Mouse (Mus musculus) hindbrain, embryonic 15.5 days (tissue): ENCODE results near the gene Nhlh2. TPM values are rescaled to one million over a fixed set of nuclear protein-coding genes. Genes with fewer than 3 reads are reported as not detected.

ENCODE experiments used
- ATAC-seq: fragments of 200-750 bp; cut with Nextera tagmentation; 2 replicates; pipeline ENCODE4 v1.8.0; 2017; ENCODE audit warnings: low read depth, moderate number of reproducible peaks, moderate TSS enrichment; ENCODE audit not compliant: low FRiP score
- H3K27ac ChIP-seq: fragments of 300-500 bp; sonication (generic); replicated peaks from 2 replicates; pipeline ENCODE4 v1.5.1; 2015; ENCODE audit warnings: mild to moderate bottlenecking, inconsistent platforms
- H3K27me3 ChIP-seq: fragments of 300-500 bp; sonication (generic); 2 replicates; pipeline ENCODE4 v1.6.1; 2015; ENCODE audit warnings: control low read depth, inconsistent platforms
- H3K36me3 ChIP-seq: fragments of 300-500 bp; sonication (generic); 2 replicates; pipeline ENCODE4 v1.6.1; 2015; ENCODE audit warnings: control low read depth, inconsistent platforms
- H3K4me1 ChIP-seq: fragments of 300-500 bp; sonication (generic); replicated peaks from 2 replicates; pipeline ENCODE4 v1.6.1; 2015; ENCODE audit warnings: control low read depth, inconsistent platforms
- H3K4me2 ChIP-seq: fragments of 300-500 bp; sonication (generic); 2 replicates; pipeline ENCODE4 v1.6.1; 2015; ENCODE audit warnings: moderate library complexity, mild to moderate bottlenecking, inconsistent platforms
- H3K4me3 ChIP-seq: fragments of 300-500 bp; sonication (generic); 2 replicates; pipeline ENCODE4 v1.5.1; 2015; ENCODE audit warnings: mild to moderate bottlenecking, inconsistent platforms
- H3K9ac ChIP-seq: fragments of 300-500 bp; sonication (generic); 2 replicates; pipeline ENCODE4 v1.6.1; 2015; ENCODE audit warnings: inconsistent platforms
- H3K9me3 ChIP-seq: fragments of 300-500 bp; sonication (generic); 2 replicates; pipeline ENCODE4 v1.6.1; 2016; ENCODE audit warnings: control low read depth, inconsistent platforms
- WGBS: fragments of 180-500 bp; shearing (Covaris S2); methylation state at CpG from one replicate; pipeline ENCODE4 v1.1.7; 2015; 5-methylcytosine and 5-hydroxymethylcytosine counted together
- polyA plus RNA-seq: library from polyadenylated mRNA; unstranded; fragments of >200 nt; fragmentation: Nextera tagmentation; extraction: Ambion mirVana; gene quantifications from 2 replicates; pipeline ENCODE4 v1.2.1, GENCODE M21; 2015

Gene Nhlh2
- polyA plus RNA-seq, 1 experiment from 2014 or later, result 36.2 TPM

DNA sequence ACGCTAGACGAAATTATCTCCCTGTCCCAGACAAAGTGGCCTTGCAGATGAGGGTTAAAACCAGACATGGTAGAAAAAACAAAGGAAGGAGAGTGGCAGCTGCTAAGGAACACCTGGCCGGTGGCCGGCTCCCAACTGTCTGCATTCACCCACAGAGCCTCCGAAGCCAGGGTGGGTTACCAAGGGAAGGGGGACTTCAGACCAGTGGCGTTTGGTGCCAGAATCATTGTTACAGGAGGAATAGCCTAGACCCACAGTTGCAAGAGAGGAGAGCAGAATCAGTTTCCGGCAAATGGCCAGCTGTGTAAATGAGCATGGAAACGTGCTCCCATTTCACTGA lies 52.8 kb downstream of the Nhlh2 start:
- Histone ChIP-seq H3K4me1 (0 out of 2 replicates have a peak, but pooled peaks cover 5% of the 10 kb centered on the region), H3K9me3 (no peaks in the 10 kb centered on the region), H3K27me3 (no peaks in the 10 kb centered on the region), H3K36me3 (no peaks in the 10 kb centered on the region), H3K9ac (no peak overlapping the region), H3K27ac (no peak overlapping the region), H3K4me2 (no peak overlapping the region), H3K4me3 (no peak overlapping the region)
- 11% methylated on average over 8 of the region's 8 CpGs for WGBS
- peak; percentile 71 for ATAC-seq

DNA sequence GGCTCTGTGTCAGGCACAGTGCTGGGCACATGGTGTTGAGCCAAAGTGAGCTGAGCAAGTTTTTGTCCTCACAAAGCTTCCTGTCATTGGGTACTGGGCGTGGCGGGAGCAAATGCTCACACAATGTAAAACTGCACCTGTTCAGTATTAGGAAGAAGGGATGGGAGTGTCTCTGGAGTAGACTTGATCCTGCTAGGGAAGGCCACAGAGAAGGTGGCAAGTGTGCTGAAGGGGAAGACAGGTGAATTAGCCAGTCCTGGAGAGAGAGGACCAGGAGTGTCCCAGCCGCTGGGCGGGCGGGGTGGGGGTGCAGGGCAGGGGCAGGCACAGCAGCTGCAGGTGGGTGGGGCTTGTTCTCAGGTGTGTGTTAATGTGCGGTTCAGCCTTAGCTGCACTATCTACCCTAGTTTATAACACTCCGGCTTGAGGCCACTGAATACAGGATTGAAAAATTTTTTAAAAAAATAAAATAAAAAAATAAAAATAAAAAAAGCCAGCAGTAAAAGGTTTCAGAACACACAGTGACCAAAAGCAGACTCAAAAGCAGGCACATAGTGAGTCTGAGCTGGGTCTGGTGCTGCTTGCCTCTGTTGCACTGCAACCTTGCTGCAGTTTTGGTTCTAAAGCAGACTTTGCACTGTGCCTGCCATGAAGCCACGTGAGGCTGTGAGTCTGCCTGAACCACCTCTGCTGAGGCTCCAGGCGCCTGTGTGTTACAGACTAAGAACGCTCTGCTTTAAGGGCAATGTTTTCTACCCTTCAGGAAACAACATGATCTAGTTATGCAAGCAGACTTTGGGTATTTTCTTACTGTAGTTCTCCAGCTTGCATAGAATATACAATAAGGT lies 53.6 kb downstream of the Nhlh2 start:
- H3K4me1 ChIP-seq, result 0 out of 2 replicates have a peak, but pooled peaks cover 5% of the 10 kb centered on the region
- H3K4me3 ChIP-seq, result no peak overlapping the region
- H3K27me3 ChIP-seq, result no peaks in the 10 kb centered on the region
- no peak overlapping the region for H3K4me2 ChIP-seq
- no peaks in the 10 kb centered on the region for H3K9me3 ChIP-seq
- H3K9ac ChIP-seq, result no peak overlapping the region
- 79% methylated on average over 10 of the region's 10 CpGs for WGBS
- H3K36me3 ChIP-seq, result no peaks in the 10 kb centered on the region
- no peak for ATAC-seq
- H3K27ac ChIP-seq, result no peak overlapping the region

DNA sequence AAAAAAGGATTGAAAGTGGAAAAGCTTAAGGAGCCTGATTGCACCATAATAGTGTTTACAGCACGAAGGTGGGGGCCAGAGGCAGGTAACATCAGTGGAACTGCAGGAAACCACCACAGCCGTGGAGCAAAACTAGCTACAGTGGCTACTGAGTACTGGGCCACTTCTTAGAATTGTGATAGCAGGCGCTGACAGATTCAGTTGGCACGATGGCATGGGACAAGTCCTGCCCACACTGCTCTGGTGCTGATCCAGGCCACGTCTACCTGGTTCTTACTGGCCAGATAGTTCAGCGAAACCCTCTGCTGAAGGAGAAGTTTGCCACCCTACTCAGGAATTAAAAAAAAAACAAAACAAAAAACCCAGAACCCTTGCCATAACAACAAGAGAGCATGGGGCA lies 54.7 kb downstream of the Nhlh2 start:
- Histone ChIP-seq H3K27me3 (no peaks in the 10 kb centered on the region), H3K4me3 (no peak overlapping the region), H3K4me2 (no peak overlapping the region), H3K4me1 (0 out of 2 replicates have a peak, but pooled peaks cover 5% of the 10 kb centered on the region), H3K9me3 (no peaks in the 10 kb centered on the region), H3K9ac (no peak overlapping the region), H3K27ac (no peak overlapping the region), H3K36me3 (no peaks in the 10 kb centered on the region)
- ATAC-seq, result no peak
- whole genome bisulfite sequencing, result 85% methylated on average over 6 of the region's 6 CpGs

Other genes with a start within 250 kb of the Nhlh2 start
- gene Mab21l3, start 161.1 kb upstream of the Nhlh2 start, polyA plus RNA-seq, result 0.13 and 0.47 TPM in 2 replicates
- 5.6 and 5.8 TPM in 2 replicates for gene Slc22a15, start 85.6 kb upstream of the Nhlh2 start, polyA plus RNA-seq
- gene Casq2, start 76.3 kb downstream of the Nhlh2 start, polyA plus RNA-seq, result 0.31 and 0.37 TPM in 2 replicates
- 9.1 and 9.5 TPM in 2 replicates for gene Vangl1, start 194.6 kb downstream of the Nhlh2 start, polyA plus RNA-seq